Mouse (Mus musculus): ENCODE results near the gene Dnah7c. TPM values are rescaled to one million over a fixed set of nuclear protein-coding genes. Genes with fewer than 3 reads are reported as not detected.
"Not testable (repeated sequence)": the region's sequence is repeated elsewhere in the genome, so short reads cannot be mapped to it uniquely, and the experiment has no call there.

Gene Dnah7c
- total and polyA plus RNA-seq, 3 experiments, result 0.12 to 0.41 (median 0.18) TPM

- not testable (repeated sequence) for DNase-seq
Measured at GRCm38 (mm10) chr1:46729731-46730130, 304.3 kb downstream of the Dnah7c start.

GRCm38 (mm10) chr1:46733405-46734106, 308.2 kb downstream of the Dnah7c start:
- not testable (repeated sequence) for DNase-seq

DNA sequence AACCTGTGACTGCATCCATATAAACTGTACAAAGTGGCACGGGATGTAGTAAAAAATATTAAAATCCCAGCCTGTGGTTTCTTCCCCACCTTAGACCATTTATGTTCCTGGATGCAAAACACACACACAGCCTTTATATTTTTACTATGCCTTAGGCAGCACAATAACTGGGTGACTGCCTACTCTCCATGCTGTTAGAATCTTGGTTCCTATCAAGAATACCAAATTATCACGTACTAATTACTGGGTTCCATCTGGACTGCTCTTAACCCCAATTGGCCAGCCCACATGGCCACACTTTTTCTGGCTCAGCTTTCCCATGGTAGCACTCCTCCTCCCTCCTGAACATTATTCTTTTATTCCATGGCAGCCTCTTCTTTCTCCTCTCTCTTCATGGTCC, 309.1 kb downstream of the Dnah7c start:
- not testable (repeated sequence) for DNase-seq

DNA sequence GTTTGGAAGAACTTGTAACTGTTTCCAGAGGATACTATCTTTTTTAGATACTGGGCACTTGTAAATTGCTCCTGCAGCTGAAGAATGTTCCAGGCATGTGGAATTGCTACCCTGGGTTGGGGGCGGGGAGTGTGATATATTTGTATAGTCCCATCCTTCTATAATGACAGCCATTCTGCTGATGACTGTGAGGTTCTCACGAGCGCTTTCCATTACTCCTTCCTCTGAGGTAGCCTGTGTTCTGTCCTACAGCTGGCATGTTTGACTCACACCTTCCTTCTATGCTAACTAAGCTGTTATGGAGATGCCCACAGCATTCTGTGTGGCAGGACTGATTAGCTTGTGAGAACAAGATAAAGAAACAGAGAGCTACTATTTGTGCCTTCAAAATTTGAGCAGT, 339.2 kb downstream of the Dnah7c start:
- not testable (repeated sequence) for DNase-seq

GRCm38 (mm10) chr1:46769318-46769717, 343.9 kb downstream of the Dnah7c start:
- DNase-seq, result not testable (repeated sequence)

DNA sequence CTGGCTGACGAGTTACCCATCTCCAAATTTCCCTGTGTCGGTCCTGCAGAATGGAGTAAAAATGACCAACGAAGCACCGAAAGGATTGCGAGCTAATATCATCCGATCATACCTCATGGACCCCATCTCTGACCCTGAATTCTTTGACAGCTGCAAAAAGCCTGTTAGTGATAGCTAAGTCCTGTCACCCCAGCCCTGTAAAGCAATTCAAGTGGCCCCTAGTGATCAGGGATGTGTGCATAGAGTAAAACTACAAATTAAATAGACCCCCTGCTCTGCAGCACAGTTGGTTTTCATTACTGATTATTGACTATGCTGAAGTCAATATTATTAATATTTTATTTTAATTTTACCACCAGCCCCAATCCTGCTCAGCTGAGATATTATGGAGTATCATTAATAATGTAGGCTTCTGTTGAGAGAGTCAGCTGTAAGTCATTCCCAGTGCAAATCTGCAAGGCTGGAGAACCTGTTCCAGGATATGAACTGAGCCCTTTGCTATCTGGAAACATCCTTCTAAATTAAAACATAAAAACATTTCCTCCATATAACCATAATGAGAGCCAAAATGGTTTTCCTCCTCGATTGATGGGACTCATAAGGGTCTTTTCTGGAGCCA, 344.8 kb downstream of the Dnah7c start:
- DNase-seq, result not testable (repeated sequence)

- DNase-seq, result peak; percentile 59
Measured at GRCm38 (mm10) chr1:46782227-46782626, 356.8 kb downstream of the Dnah7c start.

GRCm38 (mm10) chr1:46805074-46805473, 379.7 kb downstream of the Dnah7c start:
- DNase-seq, result no peak

DNA sequence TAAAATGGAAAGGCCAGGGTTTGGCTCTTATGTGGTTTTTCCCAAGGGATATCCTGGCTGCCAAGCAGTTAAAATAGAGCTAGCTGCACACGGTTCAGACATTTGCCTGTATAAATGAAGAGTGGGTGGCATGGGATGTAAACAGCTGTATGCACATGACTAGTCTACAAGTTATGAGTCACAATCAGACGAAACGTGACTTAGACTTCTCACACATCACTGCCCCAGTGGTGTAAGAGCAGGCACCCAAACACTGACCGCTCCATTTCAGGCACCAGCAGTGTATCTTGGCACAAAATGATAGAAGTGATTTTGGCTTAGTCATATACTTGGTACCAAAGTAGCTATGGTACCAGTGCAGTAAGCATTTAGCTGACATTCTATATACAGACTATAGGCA, 383.2 kb downstream of the Dnah7c start:
- not testable (repeated sequence) for DNase-seq

DNA sequence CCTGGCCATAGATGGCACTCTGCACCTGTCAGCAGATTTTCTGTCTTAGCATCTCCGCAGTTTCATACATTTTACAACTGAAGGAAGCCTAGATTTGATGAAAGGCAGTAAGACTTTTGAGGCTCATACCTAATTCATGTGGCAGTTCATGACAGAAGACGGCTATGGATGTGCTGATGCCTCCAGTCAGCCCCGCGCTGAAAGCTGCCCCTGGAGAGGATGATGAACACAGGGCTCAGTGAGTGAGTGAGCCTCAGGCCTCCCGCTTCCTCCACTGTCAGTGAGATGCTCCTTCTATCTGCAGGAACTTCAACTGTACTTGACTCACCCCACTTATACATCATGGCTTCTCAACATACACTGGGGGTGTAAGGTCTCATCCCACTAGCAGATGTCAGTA, 392.5 kb downstream of the Dnah7c start:
- no peak for DNase-seq

GRCm38 (mm10) chr1:46822256-46822972, 397.0 kb downstream of the Dnah7c start:
- DNase-seq, result no peak

DNA sequence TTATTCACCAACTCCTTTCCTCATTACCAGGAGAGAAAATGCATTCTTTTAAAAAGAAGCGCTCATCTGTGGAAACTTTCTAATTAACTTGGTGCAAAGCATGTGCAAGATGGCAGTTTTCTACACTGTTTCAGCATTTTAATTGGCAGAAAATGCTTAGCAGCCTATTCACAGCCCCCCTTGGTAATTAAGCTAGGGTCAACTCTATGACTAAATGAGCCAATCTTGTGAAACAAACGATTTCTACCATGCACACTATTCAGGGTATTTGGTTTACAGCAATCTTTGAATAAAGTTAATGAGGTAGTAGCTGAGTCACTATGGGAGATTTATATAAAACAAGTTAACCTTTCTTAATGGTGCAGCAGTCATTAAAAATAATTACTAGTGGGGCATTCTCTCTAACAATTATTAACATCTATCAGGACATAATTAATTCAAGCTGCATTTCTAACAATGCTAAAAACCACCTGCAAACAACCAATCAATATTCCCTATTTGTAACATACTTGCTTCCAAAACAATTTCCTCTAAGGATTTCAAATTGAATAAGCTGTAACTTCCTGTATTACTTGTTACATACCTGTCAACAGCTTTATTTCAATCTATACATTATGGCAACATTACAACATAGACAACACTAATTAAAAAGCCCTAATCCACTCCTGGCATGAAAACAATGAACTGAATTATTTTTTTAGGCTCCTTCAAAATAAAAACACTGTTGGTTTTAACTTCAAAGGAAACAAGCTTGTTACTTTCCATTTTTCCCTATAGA, 404.9 kb downstream of the Dnah7c start:
- no peak for DNase-seq

- no peak for DNase-seq
Measured at GRCm38 (mm10) chr1:46831927-46832326, 406.5 kb downstream of the Dnah7c start.

- DNase-seq, result no peak
Measured at GRCm38 (mm10) chr1:46843406-46843805, 418.0 kb downstream of the Dnah7c start.

- DNase-seq, result no peak
Measured at GRCm38 (mm10) chr1:46844281-46844680, 418.9 kb downstream of the Dnah7c start.

GRCm38 (mm10) chr1:46845221-46845620, 419.8 kb downstream of the Dnah7c start:
- no peak for DNase-seq

DNA sequence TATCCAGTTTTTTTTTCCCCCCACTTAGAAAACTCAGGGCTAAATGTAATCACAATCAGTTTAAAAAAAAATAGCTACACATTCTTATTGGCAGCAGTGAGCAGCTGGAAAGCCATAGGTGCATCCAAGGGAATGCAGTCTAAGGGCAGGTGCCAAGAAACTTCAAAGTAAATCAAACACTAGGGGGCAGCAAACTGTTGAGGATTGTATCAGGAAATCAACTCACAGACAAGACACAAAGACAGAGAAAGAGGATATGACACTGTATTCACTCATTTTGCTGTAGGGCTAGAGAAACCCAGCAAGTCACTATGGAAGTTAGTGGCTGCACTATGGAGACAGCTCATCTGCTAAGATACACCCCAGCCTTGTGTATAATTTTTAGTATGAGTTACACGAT, 424.4 kb downstream of the Dnah7c start:
- DNase-seq, result peak; percentile 76

- DNase-seq, result no peak
Measured at GRCm38 (mm10) chr1:46851586-46851985, 426.2 kb downstream of the Dnah7c start.

DNA sequence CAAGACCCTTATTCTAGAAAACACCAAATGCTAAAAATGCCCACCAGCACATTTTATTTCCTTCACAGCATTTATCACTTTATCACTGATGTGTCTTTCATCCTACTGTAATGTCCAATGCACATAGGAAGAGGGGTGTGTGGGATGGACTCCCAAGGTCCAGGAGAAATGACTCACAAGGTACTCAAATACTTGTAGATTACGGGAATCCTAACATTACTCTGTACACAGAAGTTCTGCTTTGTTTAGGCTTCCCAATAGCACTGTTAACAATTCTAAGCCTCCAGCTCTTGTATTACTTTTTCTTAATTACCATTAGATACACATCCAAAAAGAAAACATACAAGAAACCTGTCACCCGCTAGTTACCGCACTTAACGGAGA, 426.8 kb downstream of the Dnah7c start:
- no peak for DNase-seq

DNA sequence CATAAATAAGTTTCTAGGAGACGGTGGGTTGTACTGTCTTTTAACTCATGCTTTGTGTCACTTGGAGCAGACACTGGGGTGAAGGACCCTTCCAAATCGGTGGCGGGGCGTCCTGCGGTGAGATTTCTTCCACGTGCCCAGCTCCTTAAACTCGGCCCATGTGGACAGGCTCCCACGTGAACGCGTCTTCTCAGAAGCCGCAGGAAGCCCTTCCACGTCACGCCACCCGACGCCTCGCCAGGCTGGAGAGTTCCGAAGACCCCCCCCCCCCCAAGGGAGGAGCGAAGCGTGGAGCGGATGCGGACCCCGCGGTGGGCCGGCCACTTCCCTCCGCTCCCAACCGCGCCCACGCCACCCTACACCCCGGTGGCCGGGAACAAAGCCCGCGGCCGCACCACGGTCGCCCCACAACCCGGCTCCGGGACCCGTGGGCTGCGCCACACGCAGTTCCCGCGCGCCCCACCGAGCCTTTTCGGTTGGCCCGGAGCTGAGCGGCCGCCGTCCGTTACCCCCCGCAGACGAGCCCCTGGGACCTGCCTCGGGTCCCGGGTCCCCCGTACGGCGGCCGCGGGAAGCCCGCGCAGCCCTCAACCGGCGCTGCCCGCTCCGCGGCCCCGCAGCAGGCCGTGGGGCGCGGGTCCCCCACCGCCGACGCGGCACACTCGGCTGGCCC, 427.3 kb downstream of the Dnah7c start:
- peak; percentile 77 for DNase-seq

GRCm38 (mm10) chr1:46853317-46854035, 428.1 kb downstream of the Dnah7c start:
- DNase-seq, result peak; percentile 99

Measured in adrenal gland, adult 2 months (tissue).